Mouse (Mus musculus): ENCODE results near the gene Ckap4. TPM values are rescaled to one million over a fixed set of nuclear protein-coding genes. Genes with fewer than 3 reads are reported as not detected.
"Not testable (repeated sequence)": the region's sequence is repeated elsewhere in the genome, so short reads cannot be mapped to it uniquely, and the experiment has no call there.

Gene Ckap4
- polyA plus RNA-seq, 1 experiment from 2014 or later, result 12.7 TPM

DNA sequence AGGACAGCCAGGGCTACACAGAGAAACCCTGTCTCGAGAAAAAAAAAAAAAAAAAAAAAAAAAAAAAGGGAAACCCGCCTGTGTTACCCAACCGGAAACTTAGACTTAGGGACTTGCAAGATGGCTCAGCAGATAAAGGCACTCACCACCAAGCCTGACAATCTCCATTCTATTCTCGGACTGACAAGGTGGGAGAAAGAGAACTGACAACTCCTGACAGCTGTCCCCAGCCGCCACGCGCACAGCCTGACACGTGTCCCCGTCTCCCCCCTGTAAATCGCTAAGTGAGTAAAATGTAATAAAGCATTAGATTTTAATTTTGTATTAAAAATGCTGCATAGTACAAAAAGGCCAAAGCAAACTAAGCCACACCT is 16.0 kb upstream of the Ckap4 start:
- no peak for DNase-seq (ENCODE audit: low spot score)

GRCm38 (mm10) chr10:84549146-84549919 is 15.5 kb upstream of the Ckap4 start:
- no peak for DNase-seq (ENCODE audit: low spot score)

- no peak for DNase-seq (ENCODE audit: low spot score)
Measured at GRCm38 (mm10) chr10:84544841-84545610, 11.2 kb upstream of the Ckap4 start.

- DNase-seq (ENCODE audit: low spot score), result no peak
Measured at GRCm38 (mm10) chr10:84542802-84543658, 9.2 kb upstream of the Ckap4 start.

- no peak for DNase-seq (ENCODE audit: low spot score)
Measured at GRCm38 (mm10) chr10:84539651-84540050, 5.8 kb upstream of the Ckap4 start.

GRCm38 (mm10) chr10:84535859-84536258 is 2.0 kb upstream of the Ckap4 start:
- no peak for DNase-seq (ENCODE audit: low spot score)

GRCm38 (mm10) chr10:84535458-84535857 is 1.6 kb upstream of the Ckap4 start:
- DNase-seq (ENCODE audit: low spot score), result no peak

- DNase-seq (ENCODE audit: low spot score), result no peak
Measured at GRCm38 (mm10) chr10:84532911-84533882, 665 bp downstream of the Ckap4 start.

- no peak for DNase-seq (ENCODE audit: low spot score)
Measured at GRCm38 (mm10) chr10:84532191-84532889, 1.5 kb downstream of the Ckap4 start.

- no peak for DNase-seq (ENCODE audit: low spot score)
Measured at GRCm38 (mm10) chr10:84531576-84531975, 2.3 kb downstream of the Ckap4 start.

GRCm38 (mm10) chr10:84530388-84530787 is 3.5 kb downstream of the Ckap4 start:
- DNase-seq (ENCODE audit: low spot score), result no peak

- no peak for DNase-seq (ENCODE audit: low spot score)
Measured at GRCm38 (mm10) chr10:84527631-84528030, 6.2 kb downstream of the Ckap4 start.

DNA sequence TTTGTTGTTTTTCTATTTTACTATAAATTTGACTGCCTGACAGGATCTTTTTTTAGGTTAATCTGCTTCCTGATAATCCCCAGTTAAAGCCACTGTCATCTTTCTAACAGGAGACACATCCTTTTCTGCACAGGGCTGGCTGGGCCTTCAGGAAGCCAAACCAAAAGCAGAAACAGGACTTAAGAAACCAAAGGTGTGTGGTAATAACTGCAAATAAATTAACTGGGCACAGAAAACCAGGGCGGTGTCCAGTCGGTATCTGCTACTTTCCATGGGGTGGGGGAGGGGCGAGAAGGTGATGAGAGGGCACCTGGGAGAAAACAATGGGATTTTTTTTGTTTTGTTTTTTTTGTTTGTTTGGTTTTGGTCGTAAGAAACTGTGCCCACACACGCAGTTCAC is 6.8 kb downstream of the Ckap4 start:
- DNase-seq (ENCODE audit: low spot score), result no peak

DNA sequence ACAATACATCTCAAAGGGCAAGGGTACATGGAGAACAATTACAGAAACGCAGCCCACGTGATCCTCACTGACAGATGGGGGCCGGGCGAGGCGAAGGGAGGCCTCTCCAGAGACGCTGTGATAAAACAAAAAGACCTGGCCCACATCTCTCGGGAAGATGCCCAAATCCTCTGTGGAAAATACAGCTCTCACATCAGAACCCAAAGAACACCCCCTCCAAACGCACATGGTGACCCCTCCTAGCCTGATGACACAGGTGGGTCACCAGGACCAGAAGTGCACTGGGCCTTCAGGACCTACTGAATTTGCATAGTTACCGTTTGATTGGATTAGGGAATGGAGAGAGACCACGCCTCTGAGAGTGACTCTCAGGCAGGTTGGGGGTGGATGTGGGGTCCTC is 7.4 kb downstream of the Ckap4 start:
- no peak for DNase-seq (ENCODE audit: low spot score)

DNA sequence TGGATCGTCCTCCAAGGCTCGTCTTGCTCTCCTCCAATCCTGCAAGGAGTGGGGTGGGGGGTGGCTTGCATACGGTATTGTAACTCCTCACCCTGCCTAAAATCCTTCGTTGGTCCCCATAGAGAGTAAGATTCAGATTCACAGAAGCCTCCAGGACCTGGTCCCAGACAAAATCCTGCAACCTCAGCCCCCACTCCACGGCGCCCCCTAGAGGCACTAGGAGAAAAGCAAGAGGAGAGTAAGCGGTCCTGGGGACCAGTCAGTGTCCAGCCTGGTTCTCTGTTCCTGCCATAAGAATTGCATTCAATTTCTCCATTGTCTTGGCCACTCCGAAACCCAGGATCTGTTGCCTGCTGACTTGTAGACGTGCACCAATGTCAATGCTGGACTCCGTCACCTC is 10.2 kb downstream of the Ckap4 start:
- no peak for DNase-seq (ENCODE audit: low spot score)

- no peak for DNase-seq (ENCODE audit: low spot score)
Measured at GRCm38 (mm10) chr10:84516414-84516927, 17.4 kb downstream of the Ckap4 start.

DNA sequence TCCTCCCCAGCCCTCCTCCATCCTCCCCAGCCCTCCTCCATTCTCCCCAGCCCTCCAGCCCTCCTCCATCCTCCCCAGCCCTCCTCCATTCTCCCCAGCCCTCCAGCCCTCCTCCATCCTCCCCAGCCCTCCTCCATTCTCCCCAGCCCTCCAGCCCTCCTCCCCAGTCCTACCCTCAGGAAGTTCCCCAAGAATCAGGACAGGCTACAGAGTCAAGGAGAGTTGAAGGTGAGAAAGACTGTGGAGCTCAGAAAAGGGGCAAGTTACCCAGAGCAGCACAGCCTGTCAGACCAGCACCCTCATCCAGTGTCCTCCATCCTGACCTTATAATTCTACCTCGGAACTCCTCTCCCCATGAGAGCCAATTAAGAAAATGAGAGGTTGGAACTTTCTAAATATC is 17.9 kb downstream of the Ckap4 start:
- not testable (repeated sequence) for DNase-seq (ENCODE audit: low spot score)

- peak; percentile 69 for DNase-seq (ENCODE audit: low spot score)
Measured at GRCm38 (mm10) chr10:84515512-84515950, 18.3 kb downstream of the Ckap4 start.

DNA sequence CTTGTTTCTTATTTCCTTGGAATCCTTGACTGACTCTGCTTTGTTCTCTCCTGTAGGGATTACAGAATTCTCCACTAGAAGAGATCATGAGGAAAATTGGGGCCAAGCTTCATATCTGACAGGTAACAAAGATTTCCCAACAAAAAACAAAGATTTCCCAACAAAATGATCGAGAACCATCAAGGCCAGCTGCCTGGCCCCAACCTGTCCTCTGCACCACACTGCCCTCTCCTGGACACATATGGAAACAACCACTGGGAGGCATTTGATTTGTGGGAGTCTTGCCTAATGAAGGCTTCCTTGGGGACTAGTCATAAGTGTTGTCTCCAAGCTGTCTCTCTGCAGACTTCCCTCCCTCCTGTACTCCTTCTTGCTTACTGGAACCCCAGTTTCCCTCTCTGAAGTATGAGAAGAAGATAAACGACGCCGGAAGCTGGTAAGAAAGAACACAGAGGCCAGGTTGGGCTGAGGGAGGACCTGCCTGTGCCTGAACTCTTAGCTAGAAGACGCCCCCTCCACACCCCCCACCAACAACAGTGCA is 19.8 kb downstream of the Ckap4 start:
- DNase-seq (ENCODE audit: low spot score), result peak; percentile 62
